Mouse (Mus musculus): ENCODE results near the gene Gm9918.

DNA sequence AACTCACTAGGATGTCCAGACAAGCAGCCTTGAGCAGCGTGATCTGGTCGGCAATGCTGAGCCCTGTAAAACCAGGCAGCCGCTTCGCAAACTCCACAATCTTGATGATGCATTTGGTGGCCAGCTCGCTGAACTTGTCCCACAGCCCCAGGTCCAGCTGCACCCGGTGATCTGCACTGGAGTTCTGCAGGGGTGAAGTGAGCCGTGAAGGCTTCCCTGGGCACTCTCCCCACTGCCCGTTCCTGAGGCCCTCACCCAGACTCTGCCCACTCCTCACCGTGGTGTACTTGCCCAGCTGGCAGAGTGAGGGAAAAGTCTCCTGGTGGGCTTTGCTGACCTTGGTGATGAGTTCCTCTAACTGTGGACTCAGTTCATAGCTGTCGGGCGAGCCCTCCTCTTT is 30.5 kb upstream of the Gm9918 start:
- TF ChIP-seq CTCF (IDR thresholded peaks at IDR 0.05; ENCODE audit: low read depth, low read length), result no peak
- TF ChIP-seq POLR2A (IDR thresholded peaks at IDR 0.05; ENCODE audit: borderline replicate concordance, low read depth, low read length), result no peak
